Mouse (Mus musculus) left cerebral cortex, adult 9 months (tissue): ENCODE results near the gene Gm11172.
A peak's percentile ranks its signal among the peaks of the same experiment; 100 is the strongest.
"Not testable (repeated sequence)": the region's sequence is repeated elsewhere in the genome, so short reads cannot be mapped to it uniquely, and the experiment has no call there.

Experiments
- DNase-seq, 2 experiments: peaks; one replicate each; pipeline ENCODE4 v3.0.0; 2022; ENCODE audit warnings: low spot score in 2 of 2

The Gm11172 gene

DNA sequence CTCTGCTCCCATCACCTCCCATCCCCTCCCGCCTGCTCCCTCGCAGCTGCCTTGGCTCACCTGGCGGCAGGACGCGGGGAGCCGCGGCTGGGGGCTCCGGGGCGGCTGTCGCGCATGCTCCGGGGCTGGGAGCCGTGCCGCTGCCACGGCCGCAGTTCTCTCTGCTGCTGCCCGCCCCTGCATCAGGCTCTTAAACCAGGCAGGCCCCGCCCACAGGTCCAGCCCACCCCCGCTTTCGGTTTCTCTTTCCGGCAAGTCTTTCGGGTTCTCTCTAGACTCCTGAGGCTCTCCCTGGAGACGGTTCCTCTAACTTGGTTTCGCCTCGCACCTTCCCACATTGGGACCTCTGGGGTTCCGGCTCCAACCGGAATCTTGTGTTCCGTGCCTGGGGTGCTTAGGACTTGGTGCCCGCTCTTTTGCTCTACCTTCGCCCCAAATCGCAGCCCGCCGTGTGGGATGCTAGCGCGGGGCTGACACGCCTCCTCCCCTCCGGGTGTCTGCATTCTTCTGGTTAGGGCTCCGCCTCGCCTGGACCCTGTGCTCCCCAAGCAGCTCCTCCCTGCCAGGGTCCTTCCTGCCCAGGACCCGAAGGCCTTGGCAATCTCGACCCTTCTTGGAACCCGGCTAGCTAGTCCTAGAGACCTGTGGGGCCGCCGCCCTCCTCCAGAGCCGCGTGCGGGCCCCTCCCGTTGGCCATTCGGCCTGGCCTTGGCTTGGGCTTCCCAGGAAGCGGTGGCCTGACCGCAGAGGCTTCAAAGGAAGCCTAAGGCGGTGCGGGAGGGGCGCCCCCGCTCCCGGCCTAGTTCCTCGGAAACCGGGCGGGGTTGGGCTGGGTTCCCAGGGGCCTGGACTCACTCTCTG lies 27.1 kb upstream of the Gm11172 start, which contains the start of gene Socs1:
Socs1 (minus strand) TSS at position 166 of the 861 bp plus-strand sequence.
- peak; percentile 37 to 78 for DNase-seq

DNA sequence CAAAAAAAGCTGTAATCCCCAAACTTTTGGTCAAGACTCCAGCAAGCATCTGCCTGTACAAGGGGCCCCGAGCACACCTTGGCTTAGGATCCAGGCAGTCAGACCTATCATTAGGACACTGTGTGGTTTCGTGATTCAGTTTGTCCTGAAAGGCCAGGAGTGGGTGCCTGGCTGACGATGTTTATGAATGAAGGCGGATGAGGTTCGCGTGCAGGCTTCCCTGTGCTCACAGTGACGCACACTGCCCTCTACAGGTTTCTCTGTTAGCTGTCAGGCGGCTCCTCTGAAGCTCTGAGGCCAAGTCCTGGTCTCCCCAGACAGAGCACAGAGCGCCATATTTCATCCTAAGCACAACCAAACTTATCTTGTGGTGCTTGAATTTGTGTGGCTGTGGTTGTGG lies 26.4 kb upstream of the Gm11172 start:
- DNase-seq = peak; percentile 42 to 84

DNA sequence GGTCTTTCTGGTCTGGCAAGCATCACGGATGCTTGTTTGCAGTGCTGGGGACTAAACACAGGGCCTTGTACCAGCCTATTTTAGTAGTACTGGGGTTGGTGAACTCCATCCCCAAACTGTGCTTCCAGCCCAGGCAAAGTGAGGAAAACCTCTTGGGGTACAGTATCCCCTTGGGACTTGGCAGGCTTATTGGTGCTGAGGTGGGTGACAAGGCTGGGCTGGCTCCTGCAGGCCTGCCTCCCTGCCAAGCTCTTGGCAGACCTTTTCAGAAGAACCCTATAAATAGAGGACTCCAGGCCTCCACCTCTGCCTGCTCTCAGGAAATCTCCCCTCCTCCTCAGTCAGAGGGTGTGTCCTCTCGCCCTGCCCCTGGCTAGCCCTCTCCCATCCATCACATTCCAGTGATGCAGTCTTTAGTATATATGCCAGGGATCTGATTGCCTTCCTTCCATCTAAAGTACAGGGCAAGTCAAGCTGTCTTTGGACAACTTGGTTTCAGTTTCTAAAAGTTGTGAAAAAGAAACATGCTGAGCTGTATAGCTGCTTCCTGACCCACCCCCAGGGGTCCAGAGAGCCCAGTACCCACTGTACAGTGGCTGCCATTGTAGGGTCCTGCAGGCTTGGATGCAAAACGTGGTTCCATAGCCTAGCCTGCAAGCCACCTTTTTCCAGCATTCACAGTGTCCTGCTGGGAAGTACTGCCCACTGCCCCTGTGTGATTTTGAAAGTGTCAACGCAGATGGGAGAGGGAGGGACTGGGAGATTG lies 25.8 kb upstream of the Gm11172 start:
- DNase-seq = no peak

DNA sequence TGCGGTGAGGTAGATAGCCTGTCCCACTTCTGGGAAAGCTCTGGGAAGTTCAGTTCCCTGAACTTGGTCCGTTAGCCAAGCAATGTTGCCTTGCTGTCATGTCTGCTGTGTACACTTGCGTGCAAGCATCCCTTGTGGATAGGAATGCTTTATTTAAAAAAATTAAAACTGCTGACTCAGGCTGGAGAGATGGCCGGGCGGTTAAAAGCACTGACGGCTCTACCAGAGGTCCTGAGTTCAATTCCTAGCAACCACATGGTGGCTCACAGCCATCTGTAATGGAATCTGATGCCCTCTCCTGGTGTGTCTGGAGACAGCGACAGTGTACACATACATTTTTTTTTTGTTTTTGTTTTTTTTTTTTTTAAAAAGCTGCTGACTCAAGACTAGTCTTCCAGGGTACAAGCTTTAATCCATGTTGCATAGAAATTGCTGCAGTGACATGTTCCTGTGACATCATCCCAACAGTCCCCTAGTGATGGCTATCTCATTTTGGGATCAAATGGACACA lies 25.1 kb upstream of the Gm11172 start:
- no peak for DNase-seq

DNA sequence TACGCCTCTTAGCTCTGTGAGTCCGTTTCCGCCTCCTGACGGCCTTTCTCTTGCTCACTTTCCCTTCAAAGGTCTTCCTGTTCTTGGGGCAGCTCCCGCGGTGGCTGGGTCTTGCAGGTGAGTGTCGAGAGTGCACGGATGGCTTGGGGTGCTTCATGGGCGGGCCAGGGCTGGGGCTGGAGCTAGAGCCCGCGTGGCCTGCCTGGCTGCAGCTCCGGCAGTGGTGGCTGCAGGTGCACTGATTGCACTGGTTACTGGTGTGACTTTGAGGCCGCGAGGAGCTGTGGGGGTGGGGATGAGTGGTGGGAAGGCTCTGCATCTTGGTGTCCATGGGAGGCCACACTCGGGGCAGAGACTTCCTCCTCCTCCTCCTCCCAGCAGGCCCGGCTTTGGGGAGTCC lies 24.4 kb upstream of the Gm11172 start, which contains the start of gene Tnp2:
Tnp2 (minus strand) TSS at position 390 of the 400 bp plus-strand sequence.
- DNase-seq = no peak

DNA sequence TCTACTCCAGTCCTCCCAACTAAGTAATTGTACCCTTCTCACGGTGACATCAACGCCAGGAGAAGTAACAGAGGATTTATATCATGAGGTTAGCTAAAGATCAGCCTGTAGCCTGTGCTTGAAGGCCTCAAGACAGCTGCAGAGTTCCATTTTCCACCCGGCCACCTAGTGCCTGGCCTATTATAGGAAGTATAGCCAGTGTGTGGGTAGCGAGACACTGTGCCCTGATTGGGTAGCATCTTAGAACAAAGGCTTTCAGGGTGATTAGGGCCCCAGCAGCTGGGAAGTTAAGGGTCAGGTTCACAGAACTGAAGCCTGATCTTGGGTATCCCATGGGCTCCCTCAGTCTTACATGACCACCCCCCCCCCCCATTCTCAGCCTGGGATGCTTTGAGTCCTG lies 23.8 kb upstream of the Gm11172 start:
- DNase-seq = no peak

DNA sequence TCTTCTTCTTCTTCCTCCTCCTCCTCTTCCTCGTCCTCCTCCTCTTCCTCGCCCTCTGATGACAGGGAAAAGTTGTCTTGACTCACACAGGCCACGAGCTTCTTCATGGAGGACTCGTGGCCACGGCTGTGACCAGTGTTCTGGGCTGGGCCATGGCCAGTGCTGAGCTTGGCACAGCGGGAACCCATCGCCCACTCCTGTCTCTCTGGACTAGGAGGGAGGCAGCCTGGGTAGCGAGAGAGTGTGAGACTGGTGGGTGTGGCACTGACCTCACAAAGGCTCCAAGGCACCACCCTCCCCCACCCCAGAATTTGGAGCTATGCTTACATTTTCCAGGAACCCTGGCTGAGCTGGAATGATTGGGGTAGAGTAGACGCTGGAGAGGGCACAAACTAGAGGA lies 22.0 kb upstream of the Gm11172 start, which contains the start of gene Prm3:
Prm3 (minus strand) TSS at position 213 of the 400 bp plus-strand sequence.
- no peak for DNase-seq

DNA sequence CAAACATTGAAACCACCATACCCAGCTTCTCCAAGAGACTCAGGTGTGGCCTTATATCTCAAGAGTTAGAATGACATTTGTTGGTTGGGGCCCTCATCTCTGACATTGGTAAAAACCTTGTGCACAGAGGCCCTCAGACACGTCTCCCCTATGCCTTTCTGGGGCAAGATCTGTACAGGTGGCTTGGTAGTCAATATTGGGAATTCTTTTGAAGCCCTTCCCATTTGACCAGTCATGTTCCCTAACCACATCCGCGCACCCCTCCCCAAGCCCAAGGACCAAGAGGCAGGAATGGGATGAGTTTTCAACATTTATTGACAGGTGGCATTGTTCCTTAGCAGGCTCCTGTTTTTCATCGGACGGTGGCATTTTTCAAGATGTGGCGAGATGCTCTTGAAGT lies 16.7 kb upstream of the Gm11172 start, which contains the start of gene Prm2:
Prm2 (minus strand) TSS at position 101 of the 400 bp plus-strand sequence.
- no peak for DNase-seq

DNA sequence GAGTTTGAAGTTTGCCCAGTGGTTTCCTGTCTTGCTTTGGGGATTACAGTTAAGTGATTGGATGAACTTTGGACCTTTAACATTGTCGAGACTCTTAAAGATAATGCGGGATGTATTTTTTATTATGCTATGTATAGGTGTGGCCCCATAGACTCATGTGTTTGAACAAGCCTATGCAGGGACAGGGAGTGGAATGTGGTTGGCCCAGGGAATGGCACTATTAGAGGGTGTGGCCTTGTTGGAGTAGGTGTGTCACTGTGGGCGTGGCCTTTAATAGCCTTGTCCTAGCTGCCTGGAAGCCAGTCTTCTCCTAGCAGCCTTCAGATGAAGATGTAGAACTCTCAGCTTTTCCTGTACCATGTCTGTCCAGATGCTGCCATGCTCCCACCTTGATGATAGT lies 10.3 kb upstream of the Gm11172 start:
- not testable (repeated sequence) for DNase-seq

DNA sequence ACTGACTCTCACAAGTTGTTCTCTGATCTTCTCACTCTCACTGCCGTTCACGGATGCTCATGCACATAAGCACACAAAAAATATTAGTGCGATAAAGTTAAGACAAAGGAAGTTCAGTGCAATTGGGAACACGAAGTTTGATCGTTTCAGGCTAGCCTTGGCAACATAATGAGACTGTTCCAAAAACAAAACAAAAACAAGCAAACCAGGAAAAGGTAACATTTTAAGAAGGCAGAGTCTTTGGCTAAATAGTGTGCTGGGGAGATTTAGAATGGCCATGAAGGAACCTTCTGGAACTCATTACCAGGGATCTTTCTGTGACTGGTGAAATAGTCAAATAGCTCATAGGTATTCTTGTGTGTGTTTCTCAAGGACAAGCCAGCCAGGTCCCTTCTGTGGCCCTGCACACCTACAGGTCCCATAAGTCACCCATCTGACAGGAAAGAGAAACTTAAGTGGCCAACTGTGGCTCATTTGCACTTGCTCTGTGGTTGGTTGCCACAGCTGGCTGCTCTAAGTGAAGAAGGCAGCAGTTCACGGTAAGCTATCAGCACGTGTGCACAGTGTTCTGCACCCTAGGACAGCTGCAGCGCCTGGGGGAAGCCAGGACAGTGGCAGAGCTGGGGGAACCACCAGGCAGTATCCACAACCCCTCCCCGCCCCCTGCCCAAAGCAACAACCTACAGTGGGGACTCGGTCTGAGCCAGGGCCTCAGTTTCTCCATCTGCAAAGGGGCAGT lies 6.8 kb upstream of the Gm11172 start, which contains the start of gene Prm1:
Prm1 (minus strand) TSS at position 51 of the 739 bp plus-strand sequence.
- DNase-seq = no peak

DNA sequence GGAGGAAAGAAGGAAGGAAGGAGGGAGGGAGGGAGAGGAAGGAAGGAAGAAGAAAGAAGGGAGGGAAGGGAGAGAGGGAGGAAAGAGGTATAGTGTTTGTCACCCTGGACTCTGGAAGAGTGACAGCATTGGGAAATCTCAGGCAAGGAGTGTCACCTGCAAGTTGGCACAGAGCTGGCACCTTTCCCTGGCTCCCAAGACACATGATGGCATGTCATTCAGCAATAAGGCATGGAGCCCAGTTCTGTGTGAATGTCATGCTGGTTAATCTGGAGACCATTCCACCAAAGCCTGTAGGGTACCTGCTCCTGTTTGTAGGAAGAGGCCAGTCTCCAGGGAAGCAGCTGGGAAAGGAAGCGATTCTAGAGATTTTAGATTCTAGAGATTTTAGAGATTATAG lies 2.3 kb upstream of the Gm11172 start:
- no peak for DNase-seq

DNA sequence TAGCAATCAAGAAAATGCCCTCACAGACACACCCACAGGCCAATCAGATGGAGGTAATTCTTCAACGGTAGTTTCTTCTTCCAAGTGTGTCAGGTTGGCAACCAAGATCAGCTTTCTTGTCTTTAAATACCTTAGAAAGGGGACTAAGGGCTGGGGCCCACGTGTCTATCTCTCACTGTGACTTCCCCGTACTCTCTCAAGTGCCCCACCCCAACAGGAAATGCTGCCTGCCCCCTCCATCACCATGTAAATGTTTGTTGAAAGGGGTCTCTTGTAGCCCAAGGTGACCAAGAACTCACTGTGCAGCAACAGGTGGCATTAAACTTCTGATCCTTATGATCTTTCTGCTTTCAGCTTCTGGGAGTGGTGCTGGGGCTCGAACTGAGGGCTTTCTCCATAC lies 1.0 kb downstream of the Gm11172 start:
- no peak for DNase-seq

DNA sequence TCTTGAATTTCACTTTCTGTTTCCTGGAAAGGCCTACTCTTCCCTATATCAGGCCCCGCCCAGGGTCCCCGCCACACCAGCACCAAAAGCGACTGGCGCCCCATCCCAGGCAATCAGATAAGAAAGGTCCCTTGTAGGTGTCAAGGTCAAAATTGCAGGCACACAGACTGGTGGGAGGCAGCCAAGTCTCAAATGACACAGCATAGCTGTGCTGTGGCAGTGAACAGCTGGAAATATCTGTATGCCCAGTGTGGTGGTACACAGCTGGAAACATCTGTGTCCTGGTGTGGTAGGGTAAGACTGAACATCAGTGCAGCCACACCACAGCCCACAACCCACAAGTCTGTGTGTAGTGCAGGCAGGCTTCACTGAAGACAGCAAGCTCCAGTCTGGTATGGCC lies 2.1 kb downstream of the Gm11172 start:
- no peak for DNase-seq

DNA sequence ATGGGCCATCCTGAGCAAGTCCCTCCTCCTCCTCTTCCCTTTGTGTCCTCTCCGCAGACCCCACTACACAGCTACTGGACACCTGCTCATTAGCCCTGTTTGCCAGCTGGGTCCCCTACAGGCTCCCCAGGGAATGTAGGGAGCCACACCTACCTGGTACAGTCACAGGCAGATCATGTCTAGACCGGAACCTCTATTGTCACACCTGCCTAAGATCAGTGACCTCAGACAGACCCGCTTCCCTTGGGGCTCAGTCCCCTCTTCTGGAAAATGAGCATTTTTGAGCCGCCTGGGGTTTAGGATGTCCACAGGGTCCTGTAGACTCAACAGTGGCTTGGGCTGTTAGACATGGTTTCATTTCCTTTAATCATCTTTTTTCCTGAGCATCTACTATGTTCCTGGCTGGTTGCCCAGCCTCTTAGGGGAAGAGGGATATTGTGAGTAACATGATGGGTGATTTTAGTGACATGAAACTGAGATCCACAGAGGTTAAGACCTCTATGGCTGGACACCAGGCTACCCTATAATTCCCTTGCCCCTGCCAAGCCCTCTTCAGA lies 5.9 kb downstream of the Gm11172 start:
- DNase-seq = no peak

DNA sequence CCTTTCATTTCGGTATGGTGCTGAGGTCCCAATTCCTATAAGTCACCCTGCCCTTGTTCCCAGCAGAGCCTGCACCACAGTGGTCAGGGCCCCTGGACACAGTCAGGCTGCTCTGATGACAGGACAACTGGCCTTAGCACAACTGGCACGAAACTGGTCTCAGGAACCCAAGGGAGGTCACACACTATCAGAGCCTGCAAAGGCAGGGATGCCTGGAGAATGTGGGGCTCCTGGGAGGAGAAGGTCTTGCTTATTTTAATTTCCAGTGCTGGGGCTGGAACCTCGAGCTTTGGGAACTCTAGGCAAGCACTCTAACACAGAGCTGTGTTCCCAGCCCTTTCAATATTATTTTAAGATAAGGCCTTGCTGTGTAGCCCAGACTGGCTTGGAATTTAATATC lies 7.3 kb downstream of the Gm11172 start:
- DNase-seq = no peak

DNA sequence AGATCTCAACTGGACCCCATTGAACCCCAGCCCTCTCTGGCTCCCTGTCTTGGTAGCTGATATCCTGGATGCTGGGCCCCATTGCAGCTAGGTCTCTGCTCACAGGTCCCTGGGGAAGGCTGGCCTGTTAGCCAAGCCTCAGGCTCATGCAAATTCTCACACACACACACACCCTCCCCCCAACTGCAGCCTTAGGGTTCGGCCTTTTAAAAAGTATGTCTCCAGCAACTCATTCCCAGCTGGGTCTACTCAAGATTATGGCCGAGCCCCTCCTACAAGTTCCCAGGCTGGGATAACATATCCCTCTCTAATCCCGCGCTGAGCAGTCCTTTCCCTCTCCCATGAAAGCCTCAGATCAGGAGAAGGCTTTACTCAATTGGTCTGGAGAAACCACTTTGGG lies 8.7 kb downstream of the Gm11172 start:
- no peak for DNase-seq

DNA sequence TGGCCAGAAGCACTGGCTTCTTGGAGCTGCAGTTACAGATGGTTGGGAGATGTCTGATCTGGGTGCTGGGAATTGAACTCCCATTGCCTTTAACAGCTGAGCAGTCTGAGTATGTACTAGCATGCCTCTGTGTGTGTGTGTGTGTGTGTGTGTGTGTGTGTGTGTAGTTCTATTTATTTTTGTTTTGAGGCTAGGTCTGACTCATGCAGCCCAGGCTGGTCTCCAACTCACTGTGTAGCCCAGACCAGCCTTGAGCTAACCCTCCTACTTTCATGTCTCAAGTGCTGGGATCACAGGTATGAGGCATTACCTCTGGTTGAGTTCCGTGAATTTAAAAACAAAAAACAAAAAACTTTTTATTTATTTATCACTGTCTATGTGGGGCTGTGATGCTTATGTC lies 11.8 kb downstream of the Gm11172 start:
- DNase-seq = no peak

DNA sequence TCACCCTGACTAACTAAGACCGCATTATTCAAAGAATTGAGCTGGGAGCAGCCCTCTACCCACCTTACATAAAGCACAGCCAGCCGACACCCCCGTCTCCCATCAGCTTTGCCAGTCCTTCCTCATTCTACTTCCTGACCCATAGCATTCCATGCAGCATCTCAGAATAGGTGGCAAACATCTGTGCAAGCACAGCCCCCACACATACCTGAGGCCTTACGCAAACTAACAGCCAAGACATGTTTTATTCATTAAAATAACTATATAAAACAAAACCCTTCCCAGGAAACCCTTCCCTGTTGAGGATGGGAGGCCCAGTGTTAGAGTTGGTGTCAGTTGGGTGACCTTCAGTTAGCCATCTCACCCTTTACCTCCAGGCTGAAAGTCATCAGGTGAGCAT lies 13.1 kb downstream of the Gm11172 start:
- DNase-seq = no peak

DNA sequence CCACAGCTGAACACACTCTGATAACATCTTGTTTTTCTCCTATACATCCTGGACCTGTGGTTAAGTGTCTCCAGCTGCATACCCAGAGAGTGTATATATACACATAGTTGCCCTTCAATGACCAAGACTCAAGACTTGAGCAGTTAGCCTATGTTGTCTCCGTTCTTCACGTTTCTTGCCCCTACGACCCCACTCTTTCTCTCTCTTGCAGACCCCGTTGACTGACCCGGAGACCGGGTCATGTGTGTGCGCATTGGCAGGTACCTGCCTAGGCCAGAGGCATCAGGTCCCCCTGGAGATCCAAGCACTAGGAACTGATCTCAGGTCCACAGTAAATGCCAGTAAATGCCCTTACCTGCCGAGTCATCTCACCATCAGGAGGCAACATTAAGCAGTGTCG lies 14.6 kb downstream of the Gm11172 start:
- DNase-seq = no peak

DNA sequence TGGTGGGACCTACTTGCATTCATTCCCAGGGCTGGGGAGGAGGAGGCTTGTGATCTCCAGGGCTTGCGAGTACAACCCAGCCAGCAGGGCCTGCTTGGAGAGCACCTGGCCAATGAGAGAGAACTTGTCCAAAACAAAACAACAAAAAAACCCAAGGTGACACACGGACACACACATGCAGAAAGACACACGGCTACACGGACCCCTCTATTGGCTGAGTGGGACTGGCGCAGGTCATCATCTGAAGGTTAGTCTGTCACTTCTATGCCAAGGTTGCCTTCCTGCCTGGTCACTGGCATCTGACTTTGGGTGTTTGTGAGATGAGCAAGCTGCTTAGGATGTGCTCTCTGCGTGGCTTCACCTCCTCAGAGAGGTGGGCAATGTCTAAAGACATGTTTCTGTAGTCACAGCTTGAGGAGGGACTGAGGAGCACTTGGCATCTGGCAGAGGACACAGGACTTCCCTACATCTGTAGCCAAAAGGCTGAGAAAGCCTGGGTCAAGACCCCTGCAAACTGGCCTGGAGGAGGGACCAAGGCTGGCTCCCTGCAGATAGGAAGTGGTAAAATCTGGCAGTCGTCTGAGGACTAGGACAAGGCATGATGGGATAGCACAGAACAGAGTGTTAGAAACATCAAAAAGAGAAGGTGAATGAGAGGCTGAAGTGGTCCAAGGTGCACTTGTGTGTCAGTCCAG lies 15.2 kb downstream of the Gm11172 start:
- no peak for DNase-seq

DNA sequence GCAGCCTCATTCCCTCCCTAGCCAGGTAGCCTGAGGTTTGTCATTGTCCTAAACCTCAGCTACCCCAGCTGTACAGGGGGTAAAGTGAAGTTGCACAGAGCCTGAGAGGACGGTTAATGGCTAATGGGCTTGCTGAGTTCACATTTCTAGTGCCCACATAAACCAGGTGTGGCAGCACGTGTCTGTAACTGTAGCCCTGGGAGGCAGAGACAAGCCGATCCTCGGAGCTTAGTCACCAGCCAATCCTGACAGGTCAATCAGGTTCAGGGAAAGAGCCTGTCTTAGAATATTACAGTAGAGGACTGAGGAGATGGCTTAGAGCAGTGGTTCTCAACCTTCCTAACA lies 15.7 kb downstream of the Gm11172 start:
- DNase-seq = no peak
